Mouse (Mus musculus) embryonic fibroblast, embryonic 13.5 days (primary cell): ENCODE results near the gene Lce1b.

ENCODE experiments used
- CTCF ChIP-seq: IDR thresholded peaks from 2 replicates; pipeline ENCODE4 v1.5.1; 2011; ENCODE audit warnings: mild to moderate bottlenecking, control low read depth, low read length, moderate library complexity, borderline replicate concordance; ENCODE audit not compliant: insufficient read depth
- POLR2A ChIP-seq: IDR thresholded peaks from 2 replicates; pipeline ENCODE4 v1.6.1; 2011; ENCODE audit warnings: low read depth, mild to moderate bottlenecking, control low read depth, low read length, moderate library complexity

GRCm38 (mm10) chr3:92638653-92638991 lies 18.1 kb downstream of the Lce1b start:
- TF ChIP-seq POLR2A = no peak
- no peak for TF ChIP-seq CTCF
